Mouse (Mus musculus): ENCODE measurements around the gene Ppp6r2. TPM values are rescaled to one million over a fixed set of nuclear protein-coding genes. Genes with fewer than 3 reads are reported as not detected.

The Ppp6r2 gene
- polyA plus RNA-seq, 1 experiment from 2014 or later: 22.7 TPM

DNA sequence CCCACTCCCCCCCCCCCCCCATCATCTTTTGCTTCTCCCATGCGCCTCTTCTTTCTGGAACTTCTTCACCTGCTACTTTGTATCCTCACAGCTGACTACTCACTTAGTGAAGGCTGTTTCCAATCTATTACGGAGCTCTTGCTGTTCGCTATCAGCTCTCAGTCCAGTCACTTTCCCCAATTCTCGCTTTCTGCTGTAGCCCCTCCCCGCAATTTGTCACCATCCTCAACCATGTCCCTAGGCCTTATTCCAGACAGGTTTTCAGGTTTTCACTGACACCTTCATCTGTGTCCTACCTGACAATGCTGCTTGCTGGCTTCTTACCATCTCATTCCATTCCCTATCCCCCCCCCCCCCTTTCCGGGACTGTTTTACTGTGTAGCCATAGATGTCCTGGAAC, 1.1 kb downstream of the Ppp6r2 start:
- Histone ChIP-seq H3K36me3 (ENCODE audit: control insufficient read depth, insufficient read depth, low read length) (peaks cover 3% of the 10 kb centered on the region; the same call in 1 of the 2 replicates), H3K4me1 (ENCODE audit: control insufficient read depth, insufficient read depth, low read length) (no peaks in the 10 kb centered on the region), H3K27me3 (ENCODE audit: control insufficient read depth, insufficient read depth, low read length) (no peaks in the 10 kb centered on the region), H3K27ac (replicated peaks; ENCODE audit: low read depth, low read length) (no peak overlapping the region), H3K9ac (ENCODE audit: low read length) (peak overlapping the region; percentile 97; the same call in 1 of the 2 replicates), H3K4me2 (ENCODE audit: low read depth, severe bottlenecking) (peak overlapping the region; percentile 85), H3K4me3 (ENCODE audit: low read depth, low read length) (peak overlapping the region; percentile 93), H3K9me3 (ENCODE audit: control insufficient read depth, low read length) (no peaks in the 10 kb centered on the region)
- 55% methylated on average over 6 of the region's 6 CpGs for WGBS
- DNase-seq (ENCODE audit: low spot score) (no peak), ATAC-seq (ENCODE audit: insufficient number of reproducible peaks, low FRiP score, low TSS enrichment, low read depth) (no peak)

DNA sequence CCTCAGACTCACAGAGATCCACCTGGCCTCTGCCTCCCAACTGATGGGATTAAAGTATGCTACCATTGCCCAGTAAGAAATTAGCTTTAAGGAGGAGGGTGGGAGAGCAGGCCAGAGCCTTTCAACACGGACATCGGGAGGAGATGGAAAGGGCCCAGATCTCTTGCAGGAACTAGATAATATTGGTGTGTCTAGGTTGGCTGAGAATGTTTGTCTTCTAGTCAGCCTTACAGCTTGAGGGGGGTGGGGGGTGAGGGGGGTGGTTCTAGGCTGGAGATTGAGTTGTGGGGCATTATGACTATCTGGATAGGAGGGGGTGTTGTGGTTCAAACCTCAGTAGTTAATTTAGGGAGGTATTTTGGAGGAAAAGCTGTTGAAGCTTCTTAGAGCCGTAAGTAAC, 2.2 kb downstream of the Ppp6r2 start:
- ATAC-seq (ENCODE audit: insufficient number of reproducible peaks, low FRiP score, low TSS enrichment, low read depth): no peak
- no peaks in the 10 kb centered on the region for H3K9me3 ChIP-seq (ENCODE audit: control insufficient read depth, low read length)
- no peak overlapping the region for H3K9ac ChIP-seq (ENCODE audit: low read length)
- H3K36me3 ChIP-seq (ENCODE audit: control insufficient read depth, insufficient read depth, low read length): peaks cover 3% of the 10 kb centered on the region; the same call in 1 of the 2 replicates
- no peaks in the 10 kb centered on the region for H3K27me3 ChIP-seq (ENCODE audit: control insufficient read depth, insufficient read depth, low read length)
- no peaks in the 10 kb centered on the region for H3K4me1 ChIP-seq (ENCODE audit: control insufficient read depth, insufficient read depth, low read length)
- 87% methylated on average over 3 of the region's 3 CpGs for WGBS
- H3K4me2 ChIP-seq (ENCODE audit: low read depth, severe bottlenecking): no peak overlapping the region
- no peak for DNase-seq (ENCODE audit: low spot score)
- no peak overlapping the region for H3K27ac ChIP-seq (replicated peaks; ENCODE audit: low read depth, low read length)
- no peak overlapping the region for H3K4me3 ChIP-seq (ENCODE audit: low read depth, low read length)

DNA sequence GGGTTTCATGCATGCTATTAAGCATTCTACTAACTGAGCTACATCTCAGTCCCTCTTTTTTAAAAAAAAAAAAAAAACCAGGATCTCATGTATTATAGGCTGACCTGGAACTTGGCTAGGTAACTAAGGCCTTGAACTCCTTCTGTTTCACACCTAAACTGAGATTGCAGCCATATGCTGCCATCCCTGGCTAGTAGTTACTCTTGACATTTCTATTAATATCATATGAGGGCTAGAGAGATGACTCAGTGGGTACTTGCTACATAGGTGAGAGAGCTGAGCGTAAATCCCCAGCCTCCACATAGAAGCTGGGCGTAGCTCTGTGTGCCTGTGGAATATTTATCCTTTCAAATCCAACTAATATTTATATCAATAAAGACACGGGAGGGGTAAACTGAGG, 3.6 kb downstream of the Ppp6r2 start:
- H3K36me3 ChIP-seq (ENCODE audit: control insufficient read depth, insufficient read depth, low read length): peaks cover 3% of the 10 kb centered on the region; the same call in 1 of the 2 replicates
- WGBS: 90% methylated on average over 3 of the region's 3 CpGs

DNA sequence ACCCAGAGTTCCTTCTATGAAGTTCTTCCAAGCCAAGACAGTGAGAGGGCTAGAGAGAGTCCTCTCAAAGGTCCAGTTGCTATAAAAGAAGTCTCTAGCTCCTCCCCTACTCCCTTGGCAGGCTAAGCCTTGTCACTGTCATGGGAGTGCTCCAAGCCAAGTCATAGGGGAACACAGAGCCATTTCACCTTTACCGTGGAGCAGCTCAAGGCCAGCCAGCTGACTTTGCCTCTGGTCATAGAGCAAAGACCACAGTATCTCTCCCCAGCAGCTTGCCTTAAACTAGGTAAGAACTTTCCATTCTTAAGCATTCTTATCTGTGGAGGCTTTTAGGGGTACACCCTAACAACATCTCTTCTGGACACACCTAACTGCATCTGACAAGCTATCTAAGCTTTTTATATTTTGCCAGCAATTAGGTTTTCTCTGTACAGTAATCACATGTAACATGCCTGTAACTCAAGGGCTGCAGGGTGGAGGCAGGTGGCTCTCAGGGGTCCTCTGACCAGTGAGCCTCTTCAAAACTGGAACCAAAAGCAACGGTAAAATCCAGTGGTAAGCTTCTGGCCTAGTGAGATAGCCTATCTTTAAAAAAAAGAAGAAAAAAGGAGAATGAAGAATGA, 4.4 kb downstream of the Ppp6r2 start:
- WGBS: 81% methylated on average over 2 of the region's 2 CpGs
- Histone ChIP-seq H3K27me3 (ENCODE audit: control insufficient read depth, insufficient read depth, low read length) (no peaks in the 10 kb centered on the region), H3K27ac (replicated peaks; ENCODE audit: low read depth, low read length) (no peak overlapping the region), H3K9ac (ENCODE audit: low read length) (no peak overlapping the region), H3K4me3 (ENCODE audit: low read depth, low read length) (no peak overlapping the region), H3K4me2 (ENCODE audit: low read depth, severe bottlenecking) (no peak overlapping the region), H3K36me3 (ENCODE audit: control insufficient read depth, insufficient read depth, low read length) (peaks cover 3% of the 10 kb centered on the region; the same call in 1 of the 2 replicates), H3K9me3 (ENCODE audit: control insufficient read depth, low read length) (no peaks in the 10 kb centered on the region), H3K4me1 (ENCODE audit: control insufficient read depth, insufficient read depth, low read length) (no peaks in the 10 kb centered on the region)
- ATAC-seq (ENCODE audit: insufficient number of reproducible peaks, low FRiP score, low TSS enrichment, low read depth): no peak
- DNase-seq (ENCODE audit: low spot score): no peak

More for the DNA sequence above, 3.6 kb downstream of the Ppp6r2 start:
- Histone ChIP-seq H3K27ac (replicated peaks; ENCODE audit: low read depth, low read length) (no peak overlapping the region), H3K4me3 (ENCODE audit: low read depth, low read length) (no peak overlapping the region), H3K27me3 (ENCODE audit: control insufficient read depth, insufficient read depth, low read length) (no peaks in the 10 kb centered on the region), H3K9ac (ENCODE audit: low read length) (no peak overlapping the region), H3K9me3 (ENCODE audit: control insufficient read depth, low read length) (no peaks in the 10 kb centered on the region), H3K4me2 (ENCODE audit: low read depth, severe bottlenecking) (no peak overlapping the region), H3K4me1 (ENCODE audit: control insufficient read depth, insufficient read depth, low read length) (no peaks in the 10 kb centered on the region)
- DNase-seq (ENCODE audit: low spot score): no peak
- ATAC-seq (ENCODE audit: insufficient number of reproducible peaks, low FRiP score, low TSS enrichment, low read depth): no peak

DNA sequence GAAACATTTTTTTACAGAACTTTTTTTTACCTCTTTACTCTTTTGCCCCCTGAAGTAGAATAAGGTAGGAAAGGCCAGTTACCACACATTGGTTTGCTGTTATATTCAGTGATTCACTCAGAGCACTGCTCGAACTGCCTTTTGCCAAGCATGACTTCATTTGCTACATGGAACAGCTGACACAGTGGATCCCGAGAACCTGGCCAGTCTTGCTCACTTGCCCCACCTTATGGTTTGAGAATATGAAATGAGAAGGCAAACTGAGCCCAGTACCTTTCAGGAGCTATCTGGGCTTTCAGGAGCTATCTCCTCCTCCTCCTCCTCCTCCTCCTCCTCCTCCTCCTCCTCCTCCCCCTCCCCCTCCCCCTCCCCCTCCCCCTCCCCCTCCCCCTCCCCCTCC, 22.2 kb downstream of the Ppp6r2 start:
- Histone ChIP-seq H3K4me2 (ENCODE audit: low read depth, severe bottlenecking) (no peak overlapping the region), H3K9ac (ENCODE audit: low read length) (no peak overlapping the region), H3K36me3 (ENCODE audit: control insufficient read depth, insufficient read depth, low read length) (no peaks in the 10 kb centered on the region), H3K27ac (replicated peaks; ENCODE audit: low read depth, low read length) (no peak overlapping the region), H3K9me3 (ENCODE audit: control insufficient read depth, low read length) (no peaks in the 10 kb centered on the region), H3K27me3 (ENCODE audit: control insufficient read depth, insufficient read depth, low read length) (no peaks in the 10 kb centered on the region), H3K4me3 (ENCODE audit: low read depth, low read length) (no peak overlapping the region), H3K4me1 (ENCODE audit: control insufficient read depth, insufficient read depth, low read length) (no peaks in the 10 kb centered on the region)
- DNase-seq (ENCODE audit: low spot score) (no peak), ATAC-seq (ENCODE audit: insufficient number of reproducible peaks, low FRiP score, low TSS enrichment, low read depth) (no peak)
- 62% methylated on average over 2 of the region's 2 CpGs for WGBS

DNA sequence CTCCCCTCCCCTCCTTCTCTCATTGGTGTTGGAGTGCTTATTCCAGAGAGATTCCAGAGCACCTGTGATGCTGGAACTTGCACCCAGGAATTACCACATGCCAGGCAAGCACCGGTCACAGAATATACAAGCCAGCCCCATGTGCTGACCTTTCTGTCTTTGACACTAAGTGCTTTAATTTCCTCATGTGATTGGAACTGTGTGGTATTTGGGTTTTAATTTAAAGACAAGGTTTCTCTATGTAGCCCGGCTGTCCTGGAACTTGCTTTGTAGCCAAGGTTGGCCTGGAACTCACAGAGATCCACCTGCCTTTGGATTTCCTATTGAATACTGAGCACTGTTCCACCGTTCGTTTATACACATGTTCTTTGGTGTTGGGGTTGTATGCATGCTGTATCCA, 22.7 kb downstream of the Ppp6r2 start:
- Histone ChIP-seq H3K9me3 (ENCODE audit: control insufficient read depth, low read length) (no peaks in the 10 kb centered on the region), H3K36me3 (ENCODE audit: control insufficient read depth, insufficient read depth, low read length) (no peaks in the 10 kb centered on the region), H3K4me1 (ENCODE audit: control insufficient read depth, insufficient read depth, low read length) (no peaks in the 10 kb centered on the region), H3K27me3 (ENCODE audit: control insufficient read depth, insufficient read depth, low read length) (no peaks in the 10 kb centered on the region), H3K4me2 (ENCODE audit: low read depth, severe bottlenecking) (no peak overlapping the region), H3K9ac (ENCODE audit: low read length) (no peak overlapping the region), H3K27ac (replicated peaks; ENCODE audit: low read depth, low read length) (no peak overlapping the region), H3K4me3 (ENCODE audit: low read depth, low read length) (no peak overlapping the region)
- 87% methylated on average over 4 of the region's 4 CpGs for WGBS
- ATAC-seq (ENCODE audit: insufficient number of reproducible peaks, low FRiP score, low TSS enrichment, low read depth): no peak
- DNase-seq (ENCODE audit: low spot score): no peak

DNA sequence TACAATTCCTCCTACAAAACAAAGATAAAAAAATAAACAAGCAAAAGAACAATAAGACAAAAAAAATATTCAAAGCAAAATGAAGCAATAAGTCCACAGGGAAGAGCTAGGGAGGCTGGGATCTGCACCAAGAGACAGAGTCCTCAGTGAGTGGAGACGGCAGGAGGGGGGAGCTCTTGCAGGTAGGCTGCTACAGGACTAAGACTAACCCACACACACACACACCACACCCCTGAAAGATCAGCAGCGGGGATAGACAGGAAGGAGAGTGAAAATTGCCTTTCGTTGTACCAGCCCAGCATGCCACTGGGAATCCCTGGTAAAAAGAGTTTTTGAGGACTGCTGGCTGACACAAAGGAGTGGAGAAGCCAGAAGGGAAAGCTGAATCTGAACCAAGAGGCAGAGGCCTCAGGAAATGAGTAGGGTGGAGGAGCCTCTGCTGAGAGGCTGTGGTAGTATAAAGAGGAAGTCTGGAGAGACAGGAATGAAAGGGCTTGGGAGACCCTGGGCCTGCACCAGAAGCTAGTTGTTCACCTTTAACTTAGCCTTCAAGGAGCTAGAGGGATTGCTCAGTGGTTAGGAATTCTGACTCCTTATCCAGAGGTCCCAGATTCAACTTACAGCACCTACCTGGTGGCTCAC, 28.5 kb downstream of the Ppp6r2 start:
- H3K4me2 ChIP-seq (ENCODE audit: low read depth, severe bottlenecking): no peak overlapping the region
- H3K27ac ChIP-seq (replicated peaks; ENCODE audit: low read depth, low read length): no peak overlapping the region
- no peak overlapping the region for H3K4me3 ChIP-seq (ENCODE audit: low read depth, low read length)
- H3K36me3 ChIP-seq (ENCODE audit: control insufficient read depth, insufficient read depth, low read length): no peaks in the 10 kb centered on the region; the same call in 1 of the 2 replicates
- H3K9me3 ChIP-seq (ENCODE audit: control insufficient read depth, low read length): no peaks in the 10 kb centered on the region
- H3K27me3 ChIP-seq (ENCODE audit: control insufficient read depth, insufficient read depth, low read length): no peaks in the 10 kb centered on the region
- 76% methylated on average over 3 of the region's 3 CpGs for WGBS
- ATAC-seq (ENCODE audit: insufficient number of reproducible peaks, low FRiP score, low TSS enrichment, low read depth): no peak
- H3K9ac ChIP-seq (ENCODE audit: low read length): no peak overlapping the region
- H3K4me1 ChIP-seq (ENCODE audit: control insufficient read depth, insufficient read depth, low read length): no peaks in the 10 kb centered on the region
- no peak for DNase-seq (ENCODE audit: low spot score)

DNA sequence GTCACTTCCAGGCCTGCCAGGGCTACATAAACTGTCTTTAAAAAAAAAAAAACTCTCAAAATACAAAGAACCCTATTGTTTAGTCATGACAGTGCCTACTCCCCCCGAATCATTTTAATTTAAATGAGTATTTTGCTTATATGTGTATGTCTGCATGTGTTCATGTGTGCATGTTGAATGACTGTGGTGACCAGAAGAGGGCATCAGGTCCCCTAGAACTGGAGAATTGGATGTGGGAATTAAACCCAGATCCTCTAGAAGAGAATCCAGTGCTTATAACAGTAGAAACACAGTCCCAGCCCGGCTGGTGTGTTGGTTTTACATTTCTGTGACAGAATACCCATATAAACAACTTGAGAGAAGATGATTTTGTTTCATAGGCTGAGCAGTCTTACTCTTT, 29.7 kb downstream of the Ppp6r2 start:
- Histone ChIP-seq H3K27ac (replicated peaks; ENCODE audit: low read depth, low read length) (no peak overlapping the region), H3K4me1 (ENCODE audit: control insufficient read depth, insufficient read depth, low read length) (no peaks in the 10 kb centered on the region), H3K4me2 (ENCODE audit: low read depth, severe bottlenecking) (no peak overlapping the region), H3K9ac (ENCODE audit: low read length) (no peak overlapping the region), H3K9me3 (ENCODE audit: control insufficient read depth, low read length) (no peaks in the 10 kb centered on the region), H3K36me3 (ENCODE audit: control insufficient read depth, insufficient read depth, low read length) (no peaks in the 10 kb centered on the region; the same call in 1 of the 2 replicates), H3K4me3 (ENCODE audit: low read depth, low read length) (no peak overlapping the region), H3K27me3 (ENCODE audit: control insufficient read depth, insufficient read depth, low read length) (no peaks in the 10 kb centered on the region)
- DNase-seq (ENCODE audit: low spot score) (no peak), ATAC-seq (ENCODE audit: insufficient number of reproducible peaks, low FRiP score, low TSS enrichment, low read depth) (no peak)
- 75% methylated on average over 2 of the region's 2 CpGs for WGBS

Data from limb, embryonic 11.5 days (tissue).